Mouse (Mus musculus) erythroblast, embryonic 14.5 days (primary cell): ENCODE data around the gene Gpatch11. TPM values are rescaled to one million over a fixed set of nuclear protein-coding genes. Genes with fewer than 3 reads are reported as not detected.
"Not testable (repeated sequence)": the region's sequence is repeated elsewhere in the genome, so short reads cannot be mapped to it uniquely, and the experiment has no call there.

ENCODE experiments used
- H3K27me3 ChIP-seq: 2 replicates; pipeline ENCODE4 v1.6.1; 2012; ENCODE audit warnings: inconsistent platforms; ENCODE audit not compliant: control insufficient read depth
- H3K36me3 ChIP-seq: 2 replicates; pipeline ENCODE4 v1.6.1; 2012; ENCODE audit warnings: mild to moderate bottlenecking, inconsistent platforms; ENCODE audit not compliant: control insufficient read depth
- H3K4me1 ChIP-seq: 2 replicates; pipeline ENCODE4 v1.6.1; 2012; ENCODE audit warnings: inconsistent platforms; ENCODE audit not compliant: control insufficient read depth
- H3K4me3 ChIP-seq: replicated peaks from 2 replicates; pipeline ENCODE3; 2012; ENCODE audit warnings: moderate library complexity, mild to moderate bottlenecking, inconsistent platforms
- H3K9me3 ChIP-seq: 2 replicates; pipeline ENCODE4 v1.6.1; 2012; ENCODE audit warnings: low read length, inconsistent platforms, mixed read lengths; ENCODE audit not compliant: control insufficient read depth
- GATA1 ChIP-seq: IDR thresholded peaks from 2 replicates; pipeline ENCODE4 v1.6.1; 2012; ENCODE audit warnings: low read length, inconsistent platforms, mixed read lengths
- TAL1 ChIP-seq: IDR thresholded peaks from 3 replicates; pipeline ENCODE4 v1.6.1; 2012; ENCODE audit warnings: low read length, inconsistent platforms, mixed read lengths
- polyA plus RNA-seq: library from polyadenylated mRNA; stranded (reverse); fragments of >175 nt; gene quantifications from 2 replicates; pipeline ENCODE4 v1.2.3, GENCODE M21; 2012

Gpatch11 gene
- 0.56 and 0.82 TPM in 2 replicates for polyA plus RNA-seq

DNA sequence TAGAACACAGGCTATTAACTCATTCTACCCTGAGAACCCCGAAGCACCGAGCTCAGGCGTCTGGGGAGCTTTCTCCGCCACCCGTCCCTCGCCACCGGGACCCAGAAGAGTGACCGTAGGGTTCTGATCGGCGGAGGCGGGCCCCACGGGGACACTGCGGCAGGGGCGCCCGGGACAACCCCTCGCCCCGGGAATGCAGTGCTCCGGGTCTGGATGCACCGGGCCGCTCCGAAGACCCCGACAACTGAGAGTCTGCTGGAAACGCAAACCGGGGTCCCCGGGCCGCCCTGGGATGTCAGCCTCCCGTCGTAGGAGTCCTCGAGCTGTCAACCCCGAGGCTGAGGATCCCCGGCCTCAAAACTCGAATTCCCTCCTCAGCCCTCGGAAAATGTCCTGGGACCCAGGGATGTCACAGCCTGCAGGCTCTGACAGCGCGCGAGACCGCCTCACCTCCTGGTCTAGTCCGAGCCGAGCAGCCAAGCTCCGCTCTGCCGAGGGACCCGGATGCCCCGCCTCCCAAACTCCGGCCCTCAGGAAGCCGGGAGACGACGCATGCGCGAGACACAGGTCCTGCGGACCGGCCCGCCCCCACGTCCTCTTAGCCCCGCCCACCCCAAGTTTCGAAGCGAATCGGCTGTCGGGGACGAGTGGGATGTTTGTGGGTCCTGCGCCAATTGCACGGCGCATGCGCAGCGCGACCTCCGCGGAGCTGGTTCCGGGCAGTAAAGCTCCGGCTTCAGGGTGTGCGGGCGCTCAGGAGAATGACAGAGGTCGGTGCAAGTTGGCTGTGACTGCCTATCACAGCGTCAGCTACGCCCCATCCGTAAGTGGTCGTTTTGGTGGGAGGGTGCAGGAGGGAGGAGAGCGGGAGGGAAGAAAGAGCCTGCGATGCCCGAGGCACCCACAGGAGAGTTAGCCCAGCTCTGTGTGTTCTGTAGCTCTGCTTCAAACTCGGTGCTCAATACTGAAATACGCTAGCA, at the start of gene Gpatch11, which contains the start of gene Heatr5b:
Gpatch11 (plus strand) TSS at position 712 of the 980 bp plus-strand sequence.
Heatr5b (minus strand) TSS at position 509 of the 980 bp plus-strand sequence.
- Histone ChIP-seq H3K4me1 (peaks cover 34% of the 10 kb centered on the region), H3K27me3 (no peaks in the 10 kb centered on the region), H3K36me3 (peaks cover 34% of the 10 kb centered on the region), H3K9me3 (no peaks in the 10 kb centered on the region), H3K4me3 (peak within 1 kb of the TSS; percentile 88)
- TF ChIP-seq TAL1 (no peak), GATA1 (no peak)

- H3K9me3 ChIP-seq, H3K4me1 ChIP-seq, H3K4me3 ChIP-seq, H3K36me3 ChIP-seq, H3K27me3 ChIP-seq: not testable (repeated sequence)
Measured at GRCm38 (mm10) chr17:78788273-78788672, 47.1 kb upstream of the Gpatch11 start.

GRCm38 (mm10) chr17:78791068-78791689, 44.2 kb upstream of the Gpatch11 start:
- H3K4me1 ChIP-seq: no peaks in the 10 kb centered on the region
- peaks cover 18% of the 10 kb centered on the region for H3K36me3 ChIP-seq
- H3K27me3 ChIP-seq: no peaks in the 10 kb centered on the region
- TF ChIP-seq GATA1: no peak
- no peak for TF ChIP-seq TAL1
- no peaks in the 10 kb centered on the region for H3K9me3 ChIP-seq
- no peak overlapping the region for H3K4me3 ChIP-seq

DNA sequence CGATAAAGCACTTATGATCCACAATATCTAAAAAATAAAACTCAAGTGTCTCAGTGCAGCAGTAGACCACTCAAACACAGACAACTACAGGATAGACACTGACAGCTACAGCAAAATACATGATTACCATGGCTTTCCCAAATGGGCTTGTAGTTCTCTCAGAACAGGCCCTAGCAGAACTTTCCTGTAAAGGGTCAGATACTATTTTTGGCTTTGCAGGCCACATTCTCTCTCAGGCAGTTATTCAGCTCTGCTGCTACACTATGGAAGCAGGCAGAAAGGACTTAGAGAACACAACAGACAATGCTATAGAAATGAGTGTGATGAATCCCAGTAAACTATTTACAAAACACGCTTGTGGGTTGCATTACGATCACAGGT, 43.7 kb upstream of the Gpatch11 start:
- H3K9me3 ChIP-seq: no peaks in the 10 kb centered on the region
- TF ChIP-seq TAL1 (no peak), GATA1 (no peak)
- H3K4me3 ChIP-seq: no peak overlapping the region
- peaks cover 21% of the 10 kb centered on the region for H3K36me3 ChIP-seq
- H3K27me3 ChIP-seq: no peaks in the 10 kb centered on the region
- no peaks in the 10 kb centered on the region for H3K4me1 ChIP-seq

- Histone ChIP-seq H3K4me1 (no peaks in the 10 kb centered on the region), H3K36me3 (peaks cover 21% of the 10 kb centered on the region), H3K4me3 (no peak overlapping the region), H3K9me3 (no peaks in the 10 kb centered on the region), H3K27me3 (no peaks in the 10 kb centered on the region)
- TF ChIP-seq GATA1 (no peak), TAL1 (no peak)
Measured at GRCm38 (mm10) chr17:78792122-78792521, 43.2 kb upstream of the Gpatch11 start.

GRCm38 (mm10) chr17:78794390-78794789, 41.0 kb upstream of the Gpatch11 start:
- Histone ChIP-seq H3K9me3 (no peaks in the 10 kb centered on the region), H3K36me3 (peaks cover 22% of the 10 kb centered on the region), H3K4me1 (no peaks in the 10 kb centered on the region), H3K27me3 (no peaks in the 10 kb centered on the region), H3K4me3 (no peak overlapping the region)
- TF ChIP-seq GATA1 (no peak), TAL1 (no peak)

GRCm38 (mm10) chr17:78797222-78797621, 38.1 kb upstream of the Gpatch11 start:
- H3K36me3 ChIP-seq: peaks cover 28% of the 10 kb centered on the region
- no peak overlapping the region for H3K4me3 ChIP-seq
- H3K27me3 ChIP-seq: no peaks in the 10 kb centered on the region
- TF ChIP-seq GATA1: no peak
- no peak for TF ChIP-seq TAL1
- H3K4me1 ChIP-seq: no peaks in the 10 kb centered on the region
- H3K9me3 ChIP-seq: no peaks in the 10 kb centered on the region

DNA sequence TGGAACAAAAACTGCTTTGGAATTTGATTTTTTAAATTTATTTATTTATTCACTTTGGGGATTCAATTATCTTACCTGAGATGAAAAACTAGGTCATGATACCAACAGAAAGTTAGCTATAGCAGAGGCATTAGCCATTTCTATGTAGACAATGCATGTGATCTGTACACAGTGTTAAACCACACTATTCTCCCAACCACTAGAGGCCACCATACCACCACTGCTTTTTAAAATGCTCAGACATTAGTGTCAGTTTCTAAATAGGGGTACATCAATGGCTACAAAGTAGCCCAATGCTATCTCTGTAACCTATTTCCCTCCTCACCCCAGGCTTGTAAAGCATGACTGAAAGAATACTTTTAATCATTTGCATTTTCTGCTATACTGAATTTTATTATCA, 26.3 kb upstream of the Gpatch11 start:
- Histone ChIP-seq H3K4me3 (no peak overlapping the region), H3K4me1 (no peaks in the 10 kb centered on the region), H3K36me3 (peaks cover 27% of the 10 kb centered on the region), H3K9me3 (no peaks in the 10 kb centered on the region), H3K27me3 (no peaks in the 10 kb centered on the region)
- TF ChIP-seq GATA1: no peak
- TF ChIP-seq TAL1: no peak

GRCm38 (mm10) chr17:78809582-78809981, 25.8 kb upstream of the Gpatch11 start:
- no peak overlapping the region for H3K4me3 ChIP-seq
- no peak for TF ChIP-seq GATA1
- no peak for TF ChIP-seq TAL1
- no peaks in the 10 kb centered on the region for H3K27me3 ChIP-seq
- no peaks in the 10 kb centered on the region for H3K9me3 ChIP-seq
- no peaks in the 10 kb centered on the region for H3K4me1 ChIP-seq
- H3K36me3 ChIP-seq: peaks cover 28% of the 10 kb centered on the region
